Mouse (Mus musculus): ENCODE results near the gene Slc16a12.

- TF ChIP-seq CTCF (IDR thresholded peaks at IDR 0.05; ENCODE audit: low read depth, low read length): no peak
- TF ChIP-seq POLR2A (IDR thresholded peaks at IDR 0.05; ENCODE audit: insufficient read depth, low read length): no peak
Measured at GRCm38 (mm10) chr19:34633484-34633883, 113.6 kb downstream of the Slc16a12 start.

All from ES-Bruce4 (cell line).